Mouse (Mus musculus) bone marrow macrophage, adult 2 months (primary cell): ENCODE measurements around the gene Parva. TPM values are rescaled to one million over a fixed set of nuclear protein-coding genes. Genes with fewer than 3 reads are reported as not detected.
A peak's percentile ranks its signal among the peaks of the same experiment; 100 is the strongest.

Experiments used
- H3K27ac ChIP-seq: 2 replicates; pipeline ENCODE4 v1.5.1; 2012; ENCODE audit warnings: low read depth, low read length; ENCODE audit not compliant: insufficient read depth
- H3K4me1 ChIP-seq: 2 replicates; pipeline ENCODE4 v1.6.1; 2012; ENCODE audit warnings: low read length; ENCODE audit not compliant: control insufficient read depth, insufficient read depth
- H3K4me3 ChIP-seq: 2 replicates; pipeline ENCODE4 v1.5.1; 2012; ENCODE audit warnings: mild to moderate bottlenecking, low read length, moderate library complexity; ENCODE audit not compliant: insufficient read depth
- CTCF ChIP-seq: IDR thresholded peaks from 2 replicates; pipeline ENCODE4 v1.5.1; 2012; ENCODE audit warnings: low read depth, mild to moderate bottlenecking, low read length, moderate library complexity
- POLR2A ChIP-seq: IDR thresholded peaks from 2 replicates; pipeline ENCODE4 v1.6.1; 2012; ENCODE audit warnings: mild to moderate bottlenecking, low read depth, low read length, borderline replicate concordance
- polyA plus RNA-seq: library from polyadenylated mRNA; stranded (reverse); fragments of >200 nt; gene quantifications from 2 replicates; pipeline ENCODE4 v1.2.4, GENCODE M21; 2012; ENCODE audit not compliant: missing spikeins, insufficient read depth, insufficient read length

Gene Parva
- polyA plus RNA-seq, 1 experiment: 0.71 TPM

DNA sequence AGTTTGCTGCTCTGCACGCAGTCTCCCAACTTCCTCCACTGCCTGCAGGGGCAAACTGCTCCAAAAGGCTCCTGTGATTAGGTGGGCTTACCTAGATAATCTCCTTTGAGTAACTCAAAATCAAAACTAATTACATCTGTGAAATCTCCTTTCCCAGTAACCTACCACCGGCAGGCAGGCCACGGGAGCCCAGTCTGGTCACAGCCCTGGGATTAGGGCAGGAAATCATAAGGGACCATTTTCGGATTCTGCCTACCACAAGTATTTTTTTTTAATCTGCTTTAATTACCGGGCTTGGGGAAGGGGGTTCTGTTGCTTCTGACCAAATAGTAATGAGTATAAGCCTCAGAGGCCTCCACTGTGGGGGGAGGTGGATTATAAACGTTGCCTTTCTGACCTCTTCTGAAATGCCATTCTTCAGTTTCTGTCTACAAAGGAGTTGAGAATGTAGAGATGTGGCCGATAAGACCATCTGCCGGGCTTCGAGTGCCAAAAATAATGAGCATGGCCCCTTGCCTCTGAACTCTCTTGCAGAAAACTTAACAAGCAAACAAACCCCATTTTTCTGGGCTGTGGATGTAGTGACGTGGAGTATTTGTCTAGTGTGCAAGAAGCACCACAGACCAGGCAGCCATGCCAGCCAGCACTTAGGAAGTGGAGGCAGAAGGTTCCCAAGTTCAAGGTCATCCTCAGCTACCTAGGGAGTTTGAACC, 83.2 kb downstream of the Parva start:
- TF ChIP-seq CTCF (no peak), POLR2A (no peak)
- no peaks in the 10 kb centered on the region for H3K4me1 ChIP-seq
- no peak overlapping the region for H3K27ac ChIP-seq
- no peak overlapping the region for H3K4me3 ChIP-seq

DNA sequence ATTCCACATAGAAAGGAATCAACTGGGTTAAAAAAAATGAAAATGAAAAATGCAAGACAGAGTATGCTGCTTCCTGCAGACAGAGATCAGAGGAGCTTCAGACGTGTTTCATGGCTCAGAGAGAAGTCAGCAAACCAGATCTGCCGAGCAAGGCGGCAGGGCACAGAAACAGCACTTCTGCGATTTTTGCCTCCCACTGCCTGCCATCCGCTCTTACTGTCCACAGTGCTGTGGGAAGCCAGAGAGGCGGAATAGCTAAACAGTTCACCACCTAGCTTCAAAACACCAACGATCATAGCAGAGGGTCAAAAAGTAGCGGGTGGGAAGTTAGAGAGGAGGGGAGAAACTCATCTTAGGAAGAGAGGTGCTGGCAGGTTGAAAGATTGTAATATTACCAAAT, 84.0 kb downstream of the Parva start:
- TF ChIP-seq POLR2A (no peak), CTCF (no peak)
- Histone ChIP-seq H3K4me3 (no peak overlapping the region), H3K27ac (no peak overlapping the region), H3K4me1 (no peaks in the 10 kb centered on the region)

DNA sequence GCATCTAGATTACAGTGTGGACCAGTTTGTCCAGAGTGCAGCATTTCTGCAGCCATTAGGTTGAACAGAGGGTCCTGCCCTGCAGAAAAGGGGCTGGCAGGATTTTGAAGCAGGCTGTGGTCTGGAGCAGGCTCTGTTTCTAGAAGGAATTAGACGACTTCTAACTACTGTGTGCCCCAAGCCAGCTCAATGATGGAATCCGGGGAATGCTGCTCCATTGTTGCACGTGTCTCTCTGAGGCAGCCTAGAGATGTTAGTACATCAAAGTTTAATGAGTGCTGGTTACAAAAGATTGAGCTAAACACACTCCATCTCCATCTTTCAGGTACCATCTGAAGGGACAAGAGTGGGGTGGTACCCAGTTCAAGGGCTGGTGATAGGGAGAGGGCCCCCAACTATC, 85.0 kb downstream of the Parva start:
- no peaks in the 10 kb centered on the region for H3K4me1 ChIP-seq
- TF ChIP-seq CTCF: no peak
- no peak for TF ChIP-seq POLR2A
- H3K27ac ChIP-seq: no peak overlapping the region
- H3K4me3 ChIP-seq: no peak overlapping the region

DNA sequence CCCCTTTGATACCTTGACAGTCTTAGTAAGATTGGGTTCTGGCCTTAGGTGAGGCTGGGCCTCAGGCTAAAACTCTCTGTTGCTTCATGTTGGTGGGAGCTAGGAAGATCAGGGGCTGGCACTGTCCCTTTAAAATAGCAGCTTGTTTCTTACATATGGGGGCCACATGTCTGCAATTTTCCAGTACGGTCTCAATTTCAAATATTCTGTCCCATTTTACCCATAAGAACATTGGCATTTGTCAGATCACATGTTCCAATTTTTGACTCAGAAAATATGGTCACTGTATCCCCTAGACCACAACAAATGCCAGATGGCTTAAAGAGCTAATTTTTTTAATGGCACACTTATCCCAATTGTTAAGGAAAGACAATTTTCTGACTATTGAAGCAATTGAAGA, 85.6 kb downstream of the Parva start:
- H3K27ac ChIP-seq: no peak overlapping the region
- TF ChIP-seq CTCF: no peak
- no peak for TF ChIP-seq POLR2A
- no peaks in the 10 kb centered on the region for H3K4me1 ChIP-seq
- H3K4me3 ChIP-seq: no peak overlapping the region

DNA sequence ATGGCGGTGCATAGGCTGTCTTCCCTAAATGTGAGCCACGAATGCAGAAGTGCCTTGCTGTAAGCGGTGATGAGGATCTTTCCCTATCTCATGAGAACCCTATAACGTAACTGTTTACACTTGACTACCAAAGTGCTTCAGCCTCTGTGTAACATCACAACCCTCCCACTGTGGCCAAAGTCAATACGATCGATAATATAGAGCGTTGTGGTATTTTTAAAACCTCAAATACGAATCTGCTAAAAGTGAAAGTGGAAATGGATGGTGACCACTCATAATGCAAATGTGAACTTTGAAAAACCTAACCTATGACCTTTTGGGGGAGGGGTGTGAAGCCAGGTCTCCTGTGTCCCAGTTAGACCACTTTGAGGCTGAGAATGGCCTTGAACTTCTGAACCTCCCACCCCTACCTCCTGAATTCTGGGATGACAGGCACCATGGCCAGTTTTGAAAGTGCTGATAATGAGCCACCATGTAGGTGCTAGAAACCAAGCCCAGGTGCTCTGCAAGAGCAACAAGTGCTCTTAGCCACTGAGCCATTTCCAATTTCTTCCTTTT, 87.4 kb downstream of the Parva start:
- no peaks in the 10 kb centered on the region for H3K4me1 ChIP-seq

DNA sequence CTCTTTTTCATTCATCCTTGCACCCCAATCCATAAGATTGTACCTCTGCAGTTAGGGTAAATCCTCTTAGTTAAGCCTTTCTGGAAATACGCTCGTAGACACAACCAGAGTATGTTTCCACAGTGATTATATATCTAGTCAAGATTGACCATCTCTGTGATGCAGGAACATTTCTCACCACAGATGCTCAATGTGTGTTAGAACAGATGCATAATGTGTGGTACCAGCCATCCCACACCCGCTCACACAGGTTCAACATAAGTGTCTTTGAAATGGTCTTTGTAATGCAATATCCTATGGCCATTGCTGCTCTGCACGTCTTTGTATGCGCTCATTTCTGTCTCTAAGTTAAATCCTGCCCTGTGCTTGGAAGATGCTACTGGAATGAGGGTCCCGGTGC, 98.2 kb downstream of the Parva start:
- Histone ChIP-seq H3K27ac (no peak overlapping the region), H3K4me1 (no peaks in the 10 kb centered on the region), H3K4me3 (no peak overlapping the region)
- TF ChIP-seq CTCF (no peak), POLR2A (no peak)

More for the DNA sequence above, 87.4 kb downstream of the Parva start:
- no peak overlapping the region for H3K27ac ChIP-seq
- 0 out of 2 replicates have a peak overlapping the region, but pooled peaks have one; percentile 18 for H3K4me3 ChIP-seq
- no peak for TF ChIP-seq CTCF
- no peak for TF ChIP-seq POLR2A

DNA sequence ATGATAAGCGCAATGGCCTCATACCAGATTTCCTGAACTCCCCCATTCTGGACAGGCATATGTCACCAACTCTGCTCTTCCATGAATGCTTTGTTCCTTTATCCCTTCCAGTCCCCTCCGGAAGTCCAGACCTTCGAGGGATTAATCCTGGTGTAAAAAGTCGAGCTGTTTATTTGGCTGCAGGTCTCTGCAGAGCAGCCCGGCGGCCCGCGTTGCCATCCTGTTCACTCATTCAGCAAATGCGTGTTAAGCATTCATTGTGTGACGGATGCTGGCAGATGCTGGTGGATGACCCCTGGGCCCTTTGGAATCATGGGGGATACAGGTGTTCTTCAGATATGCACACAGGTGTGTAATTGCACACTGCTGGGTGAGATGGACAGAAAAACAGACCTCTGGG, 98.9 kb downstream of the Parva start:
- Histone ChIP-seq H3K27ac (no peak overlapping the region), H3K4me3 (no peak overlapping the region), H3K4me1 (no peaks in the 10 kb centered on the region)
- TF ChIP-seq CTCF (no peak), POLR2A (no peak)

DNA sequence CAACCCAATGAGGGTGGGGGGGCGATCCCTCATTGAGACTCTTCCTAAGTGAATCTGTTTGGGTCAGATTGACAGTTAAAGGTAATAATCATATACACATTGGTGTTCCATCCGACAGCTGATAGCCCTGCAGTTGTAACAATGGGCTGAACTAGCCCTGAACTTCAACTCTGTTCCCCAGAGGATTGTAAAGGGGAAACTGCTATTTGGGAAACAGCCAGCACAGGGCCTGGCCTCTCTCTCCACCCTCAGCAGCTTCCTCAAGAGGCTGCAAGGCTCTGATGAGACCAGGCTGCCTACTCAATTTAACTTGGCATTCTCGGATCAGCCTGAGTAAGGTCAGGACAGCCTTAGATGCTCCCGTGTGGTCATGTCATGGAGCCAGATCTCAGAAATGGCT, 99.9 kb downstream of the Parva start:
- Histone ChIP-seq H3K4me3 (no peak overlapping the region), H3K4me1 (no peaks in the 10 kb centered on the region), H3K27ac (no peak overlapping the region)
- TF ChIP-seq CTCF: no peak
- TF ChIP-seq POLR2A: no peak

DNA sequence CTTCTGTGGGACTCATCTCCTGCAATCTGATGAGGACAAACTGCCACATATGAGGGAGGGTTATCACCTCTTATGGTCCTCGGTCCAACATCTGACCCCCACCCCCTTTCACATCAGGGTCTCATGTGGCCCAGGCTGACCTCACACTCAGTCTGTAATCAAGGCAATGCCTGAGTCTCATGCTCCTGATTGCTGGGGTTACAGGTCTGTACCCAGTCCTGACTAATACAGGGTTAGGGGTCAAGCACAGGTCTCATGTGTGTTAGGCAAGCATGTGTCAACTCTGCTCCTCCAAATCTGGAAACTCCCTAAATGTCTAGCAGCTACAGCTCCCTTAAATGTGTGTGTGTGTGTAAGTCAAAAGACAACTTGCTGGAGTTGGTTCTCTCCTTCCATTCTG, 100.8 kb downstream of the Parva start:
- no peaks in the 10 kb centered on the region for H3K4me1 ChIP-seq
- H3K4me3 ChIP-seq: no peak overlapping the region
- TF ChIP-seq POLR2A (no peak), CTCF (no peak)
- no peak overlapping the region for H3K27ac ChIP-seq

DNA sequence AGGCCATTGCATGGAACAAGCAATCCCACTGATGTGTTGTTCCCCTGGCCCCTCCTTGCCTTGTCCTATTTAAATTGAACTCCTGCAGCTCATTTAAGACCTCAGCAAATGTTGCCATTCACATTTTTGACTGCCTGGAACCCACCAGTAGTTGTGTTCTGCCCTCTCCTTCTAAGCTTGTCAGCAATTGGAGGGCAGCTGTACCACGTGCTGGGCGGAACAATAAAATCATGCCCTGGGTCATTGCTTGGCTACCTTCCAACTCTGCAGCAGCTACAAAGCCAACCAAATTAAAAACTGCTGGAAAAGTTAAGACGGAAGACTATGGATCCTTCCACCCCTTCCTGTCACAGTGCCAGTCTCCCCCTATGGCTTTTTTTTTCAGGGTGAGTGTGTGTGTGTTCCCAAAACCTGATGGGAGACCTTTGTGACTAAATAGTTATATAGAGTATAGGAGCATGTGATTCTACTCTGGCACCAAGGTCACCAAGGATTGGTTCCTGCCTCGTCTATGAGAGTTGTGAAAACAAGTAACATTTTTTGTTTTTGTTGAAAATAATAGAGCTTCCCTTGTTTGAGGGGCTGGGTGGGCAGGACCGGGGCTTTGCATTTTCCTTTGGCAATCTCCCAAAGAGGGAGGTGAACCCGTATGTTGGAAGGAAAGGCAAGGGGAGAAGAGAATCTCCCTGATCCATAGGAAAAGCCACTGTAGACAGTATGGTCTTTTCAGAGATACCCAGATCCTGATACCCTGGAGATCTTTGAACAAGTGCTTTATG, 101.5 kb downstream of the Parva start:
- H3K27ac ChIP-seq: no peak overlapping the region
- TF ChIP-seq POLR2A: no peak
- no peak for TF ChIP-seq CTCF
- H3K4me1 ChIP-seq: no peaks in the 10 kb centered on the region
- H3K4me3 ChIP-seq: no peak overlapping the region

DNA sequence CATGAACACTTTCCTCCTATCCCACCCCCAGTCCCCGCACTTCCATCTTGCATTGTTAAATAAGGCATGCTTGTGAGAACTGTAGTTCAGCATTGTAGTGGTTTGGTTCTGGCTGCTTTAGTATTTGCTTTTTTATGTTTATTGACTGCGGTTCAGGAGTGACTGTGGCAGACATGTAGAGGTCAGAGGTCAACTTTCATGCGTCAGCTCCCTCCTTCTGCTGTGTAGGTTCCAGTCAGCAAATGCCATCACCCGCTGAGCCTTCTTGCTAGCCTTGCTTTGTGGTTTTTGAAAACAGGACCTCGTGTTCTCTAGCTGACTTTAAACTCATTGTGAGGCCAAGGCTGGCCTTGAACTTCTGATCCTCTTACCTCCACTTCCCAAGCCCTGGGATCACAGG, 103.6 kb downstream of the Parva start:
- TF ChIP-seq POLR2A: no peak
- no peak for TF ChIP-seq CTCF
- no peaks in the 10 kb centered on the region for H3K4me1 ChIP-seq
- H3K27ac ChIP-seq: no peak overlapping the region
- H3K4me3 ChIP-seq: no peak overlapping the region
